Mouse (Mus musculus) limb, embryonic 13.5 days (tissue): ENCODE data around the gene Klc2. TPM values are rescaled to one million over a fixed set of nuclear protein-coding genes. Genes with fewer than 3 reads are reported as not detected.

Experiments used
- ATAC-seq: fragments of 200-750 bp; cut with Nextera tagmentation; 2 replicates; pipeline ENCODE4 v1.8.0; 2017; ENCODE audit warnings: low read depth, moderate number of reproducible peaks, moderate TSS enrichment; ENCODE audit not compliant: low FRiP score
- H3K27ac ChIP-seq: fragments of 300-500 bp; sonication (generic); 2 replicates; pipeline ENCODE4 v1.5.1; 2015; ENCODE audit warnings: inconsistent platforms, mild to moderate bottlenecking, moderate library complexity
- H3K27me3 ChIP-seq: fragments of 300-500 bp; sonication (generic); 2 replicates; pipeline ENCODE4 v1.6.1; 2015; ENCODE audit warnings: mild to moderate bottlenecking, inconsistent platforms
- H3K36me3 ChIP-seq: fragments of 300-500 bp; sonication (generic); 2 replicates; pipeline ENCODE4 v1.6.1; 2015; ENCODE audit warnings: inconsistent platforms, mild to moderate bottlenecking, moderate library complexity
- H3K4me1 ChIP-seq: fragments of 300-500 bp; sonication (generic); 2 replicates; pipeline ENCODE4 v1.6.1; 2015; ENCODE audit warnings: inconsistent platforms
- H3K4me2 ChIP-seq: fragments of 300-500 bp; sonication (generic); replicated peaks from 2 replicates; pipeline ENCODE4 v1.6.1; 2015; ENCODE audit warnings: inconsistent platforms, mild to moderate bottlenecking, moderate library complexity
- H3K4me3 ChIP-seq: fragments of 300-500 bp; sonication (generic); 2 replicates; pipeline ENCODE4 v1.5.1; 2015; ENCODE audit warnings: moderate library complexity, mild to moderate bottlenecking, inconsistent platforms
- H3K9ac ChIP-seq: fragments of 300-500 bp; sonication (generic); 2 replicates; pipeline ENCODE4 v1.6.1; 2015; ENCODE audit warnings: mild to moderate bottlenecking, inconsistent platforms
- H3K9me3 ChIP-seq: fragments of 300-500 bp; sonication (generic); 2 replicates; pipeline ENCODE4 v1.6.1; 2016; ENCODE audit warnings: inconsistent platforms
- WGBS: fragments of 180-500 bp; shearing (Covaris S2); methylation state at CpG from one replicate; pipeline ENCODE4 v1.1.7; 2015; 5-methylcytosine and 5-hydroxymethylcytosine counted together
- polyA plus RNA-seq: library from polyadenylated mRNA; unstranded; fragments of >200 nt; fragmentation: Nextera tagmentation; extraction: Ambion mirVana; gene quantifications from 2 replicates; pipeline ENCODE4 v1.2.1, GENCODE M21; 2015

The Klc2 gene
- polyA plus RNA-seq, 1 experiment from 2014 or later = 29.0 TPM

DNA sequence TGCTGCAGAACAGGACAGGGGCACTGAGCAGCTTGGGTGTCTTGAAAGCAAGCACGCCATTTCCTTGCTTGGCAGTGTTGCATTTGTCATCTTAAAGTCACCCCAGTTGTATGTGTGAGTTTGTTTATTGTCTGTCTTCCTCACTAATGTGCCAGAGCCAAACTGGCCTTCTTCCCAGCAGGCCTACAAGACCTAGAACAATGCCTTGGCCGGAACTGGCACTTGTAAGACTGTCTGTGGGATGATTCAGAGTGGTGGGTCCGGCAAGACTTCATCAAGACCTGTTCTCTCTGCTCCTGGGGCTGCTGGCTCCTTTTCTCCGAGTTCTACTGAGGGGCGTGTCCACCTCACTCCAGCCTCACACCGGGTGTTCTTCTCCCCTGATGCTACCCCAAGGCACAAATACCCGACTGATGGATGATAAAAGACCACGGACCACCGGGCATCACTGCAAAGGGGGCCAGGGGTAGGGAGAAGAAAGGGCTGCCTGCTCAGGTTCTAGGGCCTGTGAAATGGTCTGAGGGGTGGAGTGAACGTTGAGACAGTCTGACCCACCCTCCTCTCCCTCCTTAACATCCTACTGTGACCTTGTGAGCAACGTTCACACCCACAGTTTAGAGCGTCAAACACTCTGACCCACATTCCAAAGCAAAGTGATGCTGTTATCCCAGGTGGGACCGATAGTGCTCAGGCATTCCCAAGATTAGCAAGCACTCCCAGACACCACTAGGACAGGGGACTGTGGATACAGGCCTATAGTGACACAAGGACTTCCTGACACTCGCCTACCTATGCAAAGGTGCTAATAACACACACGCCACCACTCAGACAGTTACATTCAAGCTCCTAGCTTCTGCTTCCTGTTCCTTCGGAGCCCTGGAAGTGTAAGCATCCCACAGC lies 60.2 kb downstream of the Klc2 start:
- ATAC-seq = no peak
- Histone ChIP-seq H3K9me3 (no peaks in the 10 kb centered on the region), H3K36me3 (no peaks in the 10 kb centered on the region), H3K4me2 (no peak overlapping the region), H3K27me3 (peaks cover 24% of the 10 kb centered on the region), H3K9ac (peak overlapping the region; percentile 32; the same call in 1 of the 2 replicates), H3K4me3 (no peak overlapping the region), H3K4me1 (peaks cover 43% of the 10 kb centered on the region), H3K27ac (no peak overlapping the region; the same call in 1 of the 2 replicates)
- WGBS = 26% methylated on average over 16 of the region's 16 CpGs

Other genes with a start within 250 kb of the Klc2 start
- 14.0 and 15.0 TPM in 2 replicates for gene Actn3, start 240.7 kb downstream of the Klc2 start, polyA plus RNA-seq
- 10.5 and 10.7 TPM in 2 replicates for gene Zdhhc24, start 239.9 kb downstream of the Klc2 start, polyA plus RNA-seq
- 3.5 and 5.1 TPM in 2 replicates for gene Bbs1, start 211.9 kb downstream of the Klc2 start, polyA plus RNA-seq
- 124 and 129 TPM in 2 replicates for gene Dpp3, start 190.3 kb downstream of the Klc2 start, polyA plus RNA-seq
- 3.3 and 3.4 TPM in 2 replicates for gene Peli3, start 175.4 kb downstream of the Klc2 start, polyA plus RNA-seq
- 111 and 116 TPM in 2 replicates for gene Mrpl11, start 156.4 kb downstream of the Klc2 start, polyA plus RNA-seq
- gene Npas4, start 128.2 kb downstream of the Klc2 start, polyA plus RNA-seq = not detected in 2 replicates
- 5.7 and 6.0 TPM in 2 replicates for gene Slc29a2, start 94.7 kb downstream of the Klc2 start, polyA plus RNA-seq
- gene B4gat1, start 79.7 kb downstream of the Klc2 start, polyA plus RNA-seq = 47.9 and 52.1 TPM in 2 replicates
- gene AC124502.3, start 79.7 kb downstream of the Klc2 start, polyA plus RNA-seq = 3.7 and 4.4 TPM in 2 replicates
- 36.7 and 40.5 TPM in 2 replicates for gene Brms1, start 77.2 kb downstream of the Klc2 start, polyA plus RNA-seq
- gene Rin1, start 68.1 kb downstream of the Klc2 start, polyA plus RNA-seq = 1.4 and 1.7 TPM in 2 replicates
- gene Cd248, start 50.5 kb downstream of the Klc2 start, polyA plus RNA-seq = 58.8 and 64.8 TPM in 2 replicates
- gene Tmem151a, start 33.0 kb downstream of the Klc2 start, polyA plus RNA-seq = 2.7 TPM in 2 replicates
- 88.5 and 94.5 TPM in 2 replicates for gene Yif1a, start 30.0 kb downstream of the Klc2 start, polyA plus RNA-seq
- 34.5 and 35.2 TPM in 2 replicates for gene Cnih2, start 20.0 kb downstream of the Klc2 start, polyA plus RNA-seq
- 248 and 251 TPM in 2 replicates for gene Rab1b, start 11.5 kb downstream of the Klc2 start, polyA plus RNA-seq
- 26.7 and 28.9 TPM in 2 replicates for gene Pacs1, start 154.6 kb upstream of the Klc2 start, polyA plus RNA-seq
- 393 and 399 TPM in 2 replicates for gene Sf3b2, start 176.9 kb upstream of the Klc2 start, polyA plus RNA-seq
- 9.3 and 9.7 TPM in 2 replicates for gene Gal3st3, start 179.8 kb upstream of the Klc2 start, polyA plus RNA-seq
- gene Catsper1, start 217.2 kb upstream of the Klc2 start, polyA plus RNA-seq = not detected in 2 replicates
- gene Cst6, start 231.0 kb upstream of the Klc2 start, polyA plus RNA-seq = 1.2 and 1.9 TPM in 2 replicates
- gene Eif1ad, start 248.2 kb upstream of the Klc2 start, polyA plus RNA-seq = 54.9 and 62.3 TPM in 2 replicates
- gene Banf1, start 248.6 kb upstream of the Klc2 start, polyA plus RNA-seq = 442 and 445 TPM in 2 replicates